Mouse (Mus musculus): ENCODE measurements around the gene Ptges3. TPM values are rescaled to one million over a fixed set of nuclear protein-coding genes. Genes with fewer than 3 reads are reported as not detected.

Gene Ptges3
- polyA plus RNA-seq, 1 experiment from 2014 or later: 171 TPM

DNA sequence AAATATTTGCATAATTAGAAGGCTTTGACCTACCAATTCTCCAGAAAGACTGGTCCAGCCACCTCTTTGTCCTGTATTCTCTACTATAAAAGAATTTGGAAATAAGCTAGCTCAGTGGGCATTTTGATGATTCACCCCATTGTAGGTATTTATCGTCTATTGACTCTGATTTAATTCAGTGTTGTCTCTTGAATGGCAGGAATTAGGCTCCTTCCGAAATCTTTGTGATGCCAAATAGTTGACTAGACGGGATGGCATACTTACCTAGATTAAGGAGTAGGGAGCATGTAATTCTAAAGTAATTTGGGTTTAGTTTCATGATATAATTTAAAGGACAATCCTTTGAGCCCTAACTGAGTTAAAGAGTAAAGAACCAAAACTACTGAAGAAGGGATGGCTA lies 20.8 kb upstream of the Ptges3 start:
- H3K4me1 ChIP-seq (ENCODE audit: control insufficient read depth, low read depth, low read length): peaks cover 41% of the 10 kb centered on the region
- H3K9me3 ChIP-seq (replicated peaks; ENCODE audit: control insufficient read depth, low read length): no peaks in the 10 kb centered on the region
- no peak for ATAC-seq (ENCODE audit: low read depth)
- H3K4me3 ChIP-seq (ENCODE audit: low read depth, low read length): peak overlapping the region; percentile 11; the same call in 1 of the 2 replicates
- H3K27ac ChIP-seq (ENCODE audit: low read length): peak overlapping the region; percentile 14; the same call in 1 of the 2 replicates
- H3K36me3 ChIP-seq (ENCODE audit: control insufficient read depth, insufficient read depth): peaks cover 18% of the 10 kb centered on the region
- no peaks in the 10 kb centered on the region for H3K27me3 ChIP-seq (ENCODE audit: control insufficient read depth, insufficient read depth, low read depth, low read length)
- WGBS (ENCODE audit: insufficient replicate concordance): 68% methylated on average over 3 of the region's 3 CpGs
- peak overlapping the region; percentile 44 for H3K4me2 ChIP-seq (ENCODE audit: low read depth, low read length)
- H3K9ac ChIP-seq (ENCODE audit: low read depth, low read length): no peak overlapping the region

DNA sequence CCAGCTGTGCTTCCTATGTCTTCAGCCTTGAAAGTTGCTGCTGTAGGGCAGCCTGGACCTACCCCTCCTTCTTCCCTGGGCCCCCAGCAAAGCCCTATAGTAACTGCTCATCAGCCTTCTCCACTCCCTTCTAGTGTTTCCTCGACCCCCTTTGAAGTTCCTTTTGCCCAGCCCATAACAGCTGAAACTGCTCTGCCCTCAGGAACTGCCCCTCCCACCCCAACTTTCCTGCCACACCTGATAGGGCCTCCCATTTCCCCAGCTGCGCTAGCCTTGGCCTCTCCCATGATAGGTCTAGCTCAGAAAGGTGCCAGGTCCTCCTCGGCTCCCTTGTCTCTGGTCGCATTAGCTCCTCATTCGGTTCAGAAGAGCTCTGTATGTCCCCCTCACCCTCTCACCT lies 19.6 kb upstream of the Ptges3 start:
- Histone ChIP-seq H3K9me3 (replicated peaks; ENCODE audit: control insufficient read depth, low read length) (no peaks in the 10 kb centered on the region), H3K4me1 (ENCODE audit: control insufficient read depth, low read depth, low read length) (peaks cover 44% of the 10 kb centered on the region), H3K9ac (ENCODE audit: low read depth, low read length) (peak overlapping the region; percentile 36), H3K27ac (ENCODE audit: low read length) (peak overlapping the region; percentile 14), H3K27me3 (ENCODE audit: control insufficient read depth, insufficient read depth, low read depth, low read length) (no peaks in the 10 kb centered on the region), H3K4me3 (ENCODE audit: low read depth, low read length) (peak overlapping the region; percentile 19), H3K36me3 (ENCODE audit: control insufficient read depth, insufficient read depth) (peaks cover 19% of the 10 kb centered on the region), H3K4me2 (ENCODE audit: low read depth, low read length) (peak overlapping the region; percentile 44)
- peak; percentile 48 for ATAC-seq (ENCODE audit: low read depth)
- 17% methylated on average over 5 of the region's 5 CpGs for WGBS (ENCODE audit: insufficient replicate concordance)

DNA sequence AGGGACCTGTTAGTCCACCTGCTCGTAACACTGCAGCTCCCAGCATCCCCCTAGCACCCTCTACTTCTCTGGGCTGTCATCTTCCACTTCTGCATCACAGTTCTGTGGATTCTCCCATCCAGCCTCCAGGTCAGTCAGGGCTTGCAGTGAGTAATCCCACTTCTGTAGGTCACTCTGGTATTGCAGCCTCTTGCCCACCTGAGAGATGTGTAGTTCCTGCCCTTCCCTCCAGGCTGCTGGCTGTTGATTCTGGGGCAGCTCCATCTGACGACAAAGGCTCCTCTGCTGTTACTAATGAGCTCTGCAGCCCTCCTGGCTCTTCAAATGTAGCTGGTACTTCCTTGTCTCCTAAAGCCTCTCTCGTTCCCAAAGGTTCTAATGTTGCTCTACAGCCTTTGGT lies 18.9 kb upstream of the Ptges3 start:
- Histone ChIP-seq H3K27me3 (ENCODE audit: control insufficient read depth, insufficient read depth, low read depth, low read length) (no peaks in the 10 kb centered on the region), H3K4me3 (ENCODE audit: low read depth, low read length) (no peak overlapping the region), H3K4me1 (ENCODE audit: control insufficient read depth, low read depth, low read length) (peaks cover 43% of the 10 kb centered on the region), H3K4me2 (ENCODE audit: low read depth, low read length) (peak overlapping the region; percentile 44; the same call in 1 of the 2 replicates), H3K9ac (ENCODE audit: low read depth, low read length) (no peak overlapping the region), H3K27ac (ENCODE audit: low read length) (no peak overlapping the region), H3K9me3 (replicated peaks; ENCODE audit: control insufficient read depth, low read length) (no peaks in the 10 kb centered on the region), H3K36me3 (ENCODE audit: control insufficient read depth, insufficient read depth) (peaks cover 26% of the 10 kb centered on the region)
- WGBS (ENCODE audit: insufficient replicate concordance): 70% methylated on average over 3 of the region's 3 CpGs
- ATAC-seq (ENCODE audit: low read depth): no peak

DNA sequence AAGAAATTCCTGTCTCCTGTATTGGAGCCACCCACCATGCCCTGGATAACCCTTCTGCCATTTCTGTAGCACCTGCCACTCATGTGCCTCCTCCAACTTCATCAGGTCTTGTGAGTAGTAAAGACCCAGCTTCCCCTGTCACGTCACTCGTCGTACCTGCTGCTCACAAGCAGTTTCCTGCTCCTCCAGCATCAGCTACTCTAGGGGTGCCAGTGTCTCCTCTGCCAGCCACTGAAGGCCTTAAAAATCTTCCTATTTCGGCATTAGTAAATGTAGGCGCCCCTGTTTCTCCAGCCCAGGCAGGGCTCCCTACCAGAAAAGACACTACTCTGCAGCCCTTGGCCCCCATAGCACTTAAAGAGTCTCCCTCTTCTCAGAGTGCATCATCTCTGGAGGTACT lies 18.5 kb upstream of the Ptges3 start:
- Histone ChIP-seq H3K9me3 (replicated peaks; ENCODE audit: control insufficient read depth, low read length) (no peaks in the 10 kb centered on the region), H3K4me3 (ENCODE audit: low read depth, low read length) (no peak overlapping the region), H3K4me2 (ENCODE audit: low read depth, low read length) (no peak overlapping the region), H3K27ac (ENCODE audit: low read length) (no peak overlapping the region), H3K4me1 (ENCODE audit: control insufficient read depth, low read depth, low read length) (peaks cover 42% of the 10 kb centered on the region), H3K9ac (ENCODE audit: low read depth, low read length) (no peak overlapping the region), H3K36me3 (ENCODE audit: control insufficient read depth, insufficient read depth) (peaks cover 29% of the 10 kb centered on the region), H3K27me3 (ENCODE audit: control insufficient read depth, insufficient read depth, low read depth, low read length) (no peaks in the 10 kb centered on the region)
- 75% methylated on average over 5 of the region's 5 CpGs for WGBS (ENCODE audit: insufficient replicate concordance)
- ATAC-seq (ENCODE audit: low read depth): no peak

DNA sequence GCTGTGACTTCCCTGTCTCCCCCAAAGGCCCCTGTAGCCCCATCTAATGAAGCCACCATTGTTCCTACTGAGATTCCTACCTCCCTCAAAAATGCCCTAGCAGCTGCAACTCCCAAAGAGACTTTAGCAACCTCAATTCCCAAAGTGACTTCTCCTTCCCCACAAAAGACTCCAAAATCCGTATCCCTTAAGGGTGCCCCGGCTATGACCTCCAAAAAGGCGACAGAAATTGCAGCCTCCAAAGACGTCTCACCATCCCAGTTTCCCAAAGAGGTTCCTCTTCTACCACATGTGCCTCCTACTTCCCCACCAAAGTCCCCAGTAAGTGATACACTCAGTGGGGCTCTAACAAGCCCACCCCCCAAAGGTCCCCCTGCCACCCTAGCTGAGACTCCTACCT lies 17.1 kb upstream of the Ptges3 start:
- no peak overlapping the region for H3K4me2 ChIP-seq (ENCODE audit: low read depth, low read length)
- H3K4me1 ChIP-seq (ENCODE audit: control insufficient read depth, low read depth, low read length): peaks cover 42% of the 10 kb centered on the region
- ATAC-seq (ENCODE audit: low read depth): no peak

DNA sequence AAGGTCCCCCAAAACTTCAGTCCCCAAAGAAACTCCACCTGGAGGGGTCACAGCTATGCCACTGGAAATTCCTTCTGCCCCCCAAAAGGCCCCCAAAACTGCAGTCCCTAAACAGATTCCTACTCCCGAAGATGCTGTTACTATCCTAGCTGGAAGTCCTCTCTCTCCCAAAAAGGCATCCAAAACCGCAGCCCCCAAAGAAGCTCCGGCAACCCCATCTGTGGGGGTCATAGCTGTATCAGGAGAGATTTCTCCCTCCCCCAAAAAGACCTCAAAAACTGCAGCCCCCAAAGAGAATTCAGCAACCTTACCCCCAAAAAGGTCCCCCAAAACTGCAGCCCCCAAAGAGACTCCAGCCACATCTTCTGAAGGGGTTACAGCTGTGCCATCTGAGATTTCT lies 16.3 kb upstream of the Ptges3 start:
- Histone ChIP-seq H3K27ac (ENCODE audit: low read length) (no peak overlapping the region), H3K27me3 (ENCODE audit: control insufficient read depth, insufficient read depth, low read depth, low read length) (no peaks in the 10 kb centered on the region), H3K4me3 (ENCODE audit: low read depth, low read length) (no peak overlapping the region), H3K4me1 (ENCODE audit: control insufficient read depth, low read depth, low read length) (peaks cover 35% of the 10 kb centered on the region), H3K9me3 (replicated peaks; ENCODE audit: control insufficient read depth, low read length) (no peaks in the 10 kb centered on the region), H3K4me2 (ENCODE audit: low read depth, low read length) (no peak overlapping the region), H3K9ac (ENCODE audit: low read depth, low read length) (no peak overlapping the region), H3K36me3 (ENCODE audit: control insufficient read depth, insufficient read depth) (peaks cover 46% of the 10 kb centered on the region)
- no peak for ATAC-seq (ENCODE audit: low read depth)
- 76% methylated on average over 3 of the region's 3 CpGs for WGBS (ENCODE audit: insufficient replicate concordance)

More for the DNA sequence above, 17.1 kb upstream of the Ptges3 start:
- Histone ChIP-seq H3K9ac (ENCODE audit: low read depth, low read length) (no peak overlapping the region), H3K9me3 (replicated peaks; ENCODE audit: control insufficient read depth, low read length) (no peaks in the 10 kb centered on the region), H3K27ac (ENCODE audit: low read length) (no peak overlapping the region), H3K4me3 (ENCODE audit: low read depth, low read length) (no peak overlapping the region), H3K27me3 (ENCODE audit: control insufficient read depth, insufficient read depth, low read depth, low read length) (no peaks in the 10 kb centered on the region), H3K36me3 (ENCODE audit: control insufficient read depth, insufficient read depth) (peaks cover 42% of the 10 kb centered on the region)
- 80% methylated on average over 4 of the region's 4 CpGs for WGBS (ENCODE audit: insufficient replicate concordance)

DNA sequence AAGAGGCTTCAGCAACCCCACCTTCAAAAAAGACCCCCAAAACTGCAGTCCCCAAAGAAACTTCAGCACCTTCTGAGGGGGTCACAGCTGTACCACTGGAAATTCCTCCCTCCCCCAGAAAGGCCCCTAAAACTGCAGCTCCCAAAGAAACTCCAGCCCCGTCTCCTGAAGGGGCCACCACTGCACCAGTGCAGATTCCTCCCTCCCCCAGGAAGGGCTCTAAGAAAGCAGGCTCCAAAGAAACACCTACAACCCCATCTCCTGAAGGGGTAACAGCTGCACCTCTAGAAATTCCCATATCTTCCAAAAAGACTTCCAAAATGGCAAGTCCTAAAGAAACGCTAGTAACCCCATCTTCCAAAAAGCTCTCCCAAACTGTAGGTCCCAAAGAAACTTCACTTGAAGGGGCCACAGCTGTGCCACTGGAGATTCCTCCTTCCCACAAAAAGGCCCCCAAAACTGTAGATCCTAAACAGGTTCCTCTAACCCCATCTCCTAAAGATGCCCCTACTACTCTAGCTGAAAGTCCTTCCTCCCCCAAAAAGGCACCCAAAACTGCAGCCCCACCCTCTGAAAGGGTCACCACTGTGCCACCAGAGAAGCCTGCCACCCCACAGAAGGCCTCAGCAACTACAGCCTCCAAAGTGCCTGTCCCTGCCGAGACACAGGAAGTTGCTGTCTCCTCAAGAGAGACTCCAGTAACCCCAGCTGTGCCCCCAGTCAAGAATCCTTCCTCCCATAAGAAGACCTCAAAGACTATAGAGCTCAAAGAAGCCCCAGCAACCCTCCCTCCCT lies 15.5 kb upstream of the Ptges3 start:
- no peak for ATAC-seq (ENCODE audit: low read depth)
- Histone ChIP-seq H3K4me2 (ENCODE audit: low read depth, low read length) (no peak overlapping the region), H3K27me3 (ENCODE audit: control insufficient read depth, insufficient read depth, low read depth, low read length) (no peaks in the 10 kb centered on the region), H3K9ac (ENCODE audit: low read depth, low read length) (no peak overlapping the region), H3K36me3 (ENCODE audit: control insufficient read depth, insufficient read depth) (peaks cover 54% of the 10 kb centered on the region), H3K4me1 (ENCODE audit: control insufficient read depth, low read depth, low read length) (peaks cover 29% of the 10 kb centered on the region), H3K4me3 (ENCODE audit: low read depth, low read length) (no peak overlapping the region), H3K9me3 (replicated peaks; ENCODE audit: control insufficient read depth, low read length) (no peaks in the 10 kb centered on the region), H3K27ac (ENCODE audit: low read length) (0 out of 2 replicates have a peak overlapping the region, but pooled peaks have one; percentile 5)
- WGBS (ENCODE audit: insufficient replicate concordance): 51% methylated on average over 3 of the region's 3 CpGs

DNA sequence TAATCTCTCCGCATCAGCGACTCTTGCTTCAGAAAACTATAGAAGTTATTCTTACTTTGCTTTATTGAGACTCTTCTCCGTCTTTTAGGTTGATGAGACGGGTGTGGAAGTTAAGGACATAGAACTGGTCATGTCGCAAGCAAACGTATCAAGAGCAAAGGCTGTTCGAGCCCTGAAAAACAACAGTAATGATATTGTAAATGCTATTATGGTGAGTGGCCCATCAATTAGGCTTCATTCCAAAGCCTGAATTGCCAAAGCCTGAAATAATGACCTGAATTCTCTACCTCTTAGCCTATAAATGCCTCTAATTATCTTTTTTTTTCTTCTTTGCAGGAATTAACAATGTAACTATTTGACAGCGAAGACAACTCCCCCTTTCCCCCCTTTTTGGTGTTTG lies 10.6 kb upstream of the Ptges3 start:
- no peak overlapping the region for H3K4me3 ChIP-seq (ENCODE audit: low read depth, low read length)
- H3K36me3 ChIP-seq (ENCODE audit: control insufficient read depth, insufficient read depth): peaks cover 57% of the 10 kb centered on the region
- H3K27ac ChIP-seq (ENCODE audit: low read length): no peak overlapping the region
- no peaks in the 10 kb centered on the region for H3K27me3 ChIP-seq (ENCODE audit: control insufficient read depth, insufficient read depth, low read depth, low read length)
- H3K9ac ChIP-seq (ENCODE audit: low read depth, low read length): no peak overlapping the region
- peaks cover 7% of the 10 kb centered on the region for H3K4me1 ChIP-seq (ENCODE audit: control insufficient read depth, low read depth, low read length)
- no peaks in the 10 kb centered on the region for H3K9me3 ChIP-seq (replicated peaks; ENCODE audit: control insufficient read depth, low read length)
- 93% methylated on average over 8 of the region's 8 CpGs for WGBS (ENCODE audit: insufficient replicate concordance)
- H3K4me2 ChIP-seq (ENCODE audit: low read depth, low read length): no peak overlapping the region
- no peak for ATAC-seq (ENCODE audit: low read depth)

DNA sequence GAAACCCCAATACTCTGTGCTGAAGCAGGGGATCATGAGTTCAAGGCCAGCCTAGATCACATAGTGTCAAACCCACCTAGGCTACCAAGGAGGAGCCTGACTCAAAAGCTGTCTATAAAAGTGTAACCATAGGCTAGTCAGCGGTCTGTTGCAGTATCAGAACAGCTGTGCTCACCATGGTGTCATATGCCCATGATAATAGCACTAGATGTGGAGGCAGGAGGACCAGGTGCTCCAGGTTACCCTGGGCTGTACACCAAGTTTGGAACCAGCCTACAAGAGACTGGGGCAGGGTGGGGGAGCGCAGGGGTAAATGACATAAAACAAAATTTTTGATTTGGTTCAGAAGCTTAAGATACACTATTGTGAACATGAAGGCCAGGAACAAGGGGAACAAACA lies 9.0 kb upstream of the Ptges3 start:
- Histone ChIP-seq H3K9ac (ENCODE audit: low read depth, low read length) (no peak overlapping the region), H3K27ac (ENCODE audit: low read length) (no peak overlapping the region), H3K9me3 (replicated peaks; ENCODE audit: control insufficient read depth, low read length) (no peaks in the 10 kb centered on the region), H3K36me3 (ENCODE audit: control insufficient read depth, insufficient read depth) (peaks cover 50% of the 10 kb centered on the region), H3K4me2 (ENCODE audit: low read depth, low read length) (no peak overlapping the region), H3K27me3 (ENCODE audit: control insufficient read depth, insufficient read depth, low read depth, low read length) (no peaks in the 10 kb centered on the region), H3K4me3 (ENCODE audit: low read depth, low read length) (no peak overlapping the region), H3K4me1 (ENCODE audit: control insufficient read depth, low read depth, low read length) (peaks cover 2% of the 10 kb centered on the region; the same call in 1 of the 2 replicates)
- no peak for ATAC-seq (ENCODE audit: low read depth)
- WGBS (ENCODE audit: insufficient replicate concordance): 88% methylated on average over 2 of the region's 2 CpGs
